Mouse (Mus musculus) kidney, adult 2 months (tissue): Measurements from ENCODE around the gene Dars2. TPM values are rescaled to one million over a fixed set of nuclear protein-coding genes. Genes with fewer than 3 reads are reported as not detected.
A peak's percentile ranks its signal among the peaks of the same experiment; 100 is the strongest.

Experiments used
- DNase-seq: peaks from one replicate; pipeline ENCODE4 v3.0.0; 2021
- H3K27ac ChIP-seq: fragments of 200-500 bp; 2 replicates; pipeline ENCODE4 v1.5.1; 2012; ENCODE audit warnings: low read depth, low read length, control low read depth, inconsistent platforms; ENCODE audit not compliant: insufficient read depth
- H3K27me3 ChIP-seq: fragments of 200-500 bp; replicated peaks from 2 replicates; pipeline ENCODE4 v1.6.1; 2012; ENCODE audit warnings: mild to moderate bottlenecking, moderate library complexity, low read length, inconsistent platforms; ENCODE audit not compliant: control insufficient read depth, insufficient read depth
- H3K36me3 ChIP-seq: fragments of 200-500 bp; 2 replicates; pipeline ENCODE4 v1.6.1; 2012; ENCODE audit warnings: mild to moderate bottlenecking, moderate library complexity, low read length, inconsistent platforms; ENCODE audit not compliant: control insufficient read depth, insufficient read depth
- H3K4me1 ChIP-seq: fragments of 200-500 bp; 2 replicates; pipeline ENCODE4 v1.6.1; 2011; ENCODE audit warnings: low read length; ENCODE audit not compliant: control insufficient read depth, insufficient read depth
- H3K4me3 ChIP-seq: fragments of 200-500 bp; 2 replicates; pipeline ENCODE4 v1.5.1; 2011; ENCODE audit warnings: mild to moderate bottlenecking, low read depth, low read length, control low read depth; ENCODE audit not compliant: insufficient read depth
- CTCF ChIP-seq: fragments of 200-500 bp; conservative IDR thresholded peaks from 2 replicates; pipeline ENCODE4 v1.5.1; 2011; ENCODE audit warnings: low read depth, mild to moderate bottlenecking, control low read depth, low read length, moderate library complexity, mixed read lengths; ENCODE audit not compliant: insufficient read depth, insufficient read length
- POLR2A ChIP-seq: fragments of 200-500 bp; IDR thresholded peaks from one replicate; pipeline ENCODE4 v1.6.1; 2011; ENCODE audit warnings: low read depth, low read length, control low read depth
- WGBS: fragments of 180-500 bp; shearing (Covaris S2); methylation state at CpG from one replicate; pipeline ENCODE4 v1.1.7; 2018; 5-methylcytosine and 5-hydroxymethylcytosine counted together
- polyA plus RNA-seq: library from polyadenylated mRNA; depleted of rRNA; stranded (reverse); fragments of >200 nt; gene quantifications from 2 replicates; pipeline ENCODE4 v1.2.3, GENCODE M21; 2012

Dars2 gene
- polyA plus RNA-seq, 1 experiment = 19.1 TPM

DNA sequence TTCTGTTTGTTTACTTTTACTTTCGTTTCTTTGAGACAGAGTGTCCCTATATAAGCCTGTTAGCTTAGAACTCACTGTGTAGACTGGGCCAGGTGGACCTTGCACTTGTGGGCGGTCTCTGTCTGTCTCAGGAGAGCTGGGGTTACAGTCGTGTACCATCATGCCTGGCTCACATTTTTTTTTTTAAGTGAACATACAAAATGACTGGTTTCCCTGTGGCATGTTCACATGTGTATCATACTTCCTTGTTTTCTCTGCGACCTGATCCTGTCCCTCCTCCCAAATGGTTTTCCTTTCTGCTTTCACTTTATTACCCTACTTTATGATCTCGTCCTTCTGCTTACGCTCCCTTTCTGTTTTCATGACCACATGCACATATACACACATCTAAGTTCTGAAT is 5.8 kb upstream of the Dars2 start:
- no peak for TF ChIP-seq CTCF
- TF ChIP-seq POLR2A = no peak
- H3K27ac ChIP-seq = no peak overlapping the region; the same call in 1 of the 2 replicates
- H3K36me3 ChIP-seq = no peaks in the 10 kb centered on the region; the same call in 1 of the 2 replicates
- peak; percentile 85 for DNase-seq
- WGBS = 44% methylated on average over 6 of the region's 6 CpGs
- no peaks in the 10 kb centered on the region for H3K27me3 ChIP-seq
- peaks cover 15% of the 10 kb centered on the region for H3K4me1 ChIP-seq
- H3K4me3 ChIP-seq = no peak overlapping the region

GRCm38 (mm10) chr1:161071272-161071620 is 788 bp upstream of the Dars2 start:
- under 1% methylated on average over 12 of the region's 12 CpGs for WGBS
- H3K4me3 ChIP-seq = peak overlapping the region; percentile 74
- peak overlapping the region; percentile 7; the same call in 1 of the 2 replicates for H3K27ac ChIP-seq
- TF ChIP-seq POLR2A = no peak
- no peak for TF ChIP-seq CTCF
- no peaks in the 10 kb centered on the region for H3K36me3 ChIP-seq
- H3K4me1 ChIP-seq = peaks cover 15% of the 10 kb centered on the region
- no peak for DNase-seq
- H3K27me3 ChIP-seq = no peaks in the 10 kb centered on the region

- no peak overlapping the region for H3K27ac ChIP-seq
- H3K4me3 ChIP-seq = no peak overlapping the region
- no peaks in the 10 kb centered on the region for H3K4me1 ChIP-seq
- H3K27me3 ChIP-seq = no peaks in the 10 kb centered on the region
- DNase-seq = no peak
- H3K36me3 ChIP-seq = no peaks in the 10 kb centered on the region; the same call in 1 of the 2 replicates
- 89% methylated on average over 1 of the region's 1 CpGs for WGBS
- no peak for TF ChIP-seq CTCF
- no peak for TF ChIP-seq POLR2A
Measured at GRCm38 (mm10) chr1:161063351-161063750, 7.1 kb downstream of the Dars2 start.

GRCm38 (mm10) chr1:161057164-161057563 is 13.3 kb downstream of the Dars2 start:
- no peak overlapping the region for H3K4me3 ChIP-seq
- H3K27ac ChIP-seq = no peak overlapping the region
- 94% methylated on average over 1 of the region's 1 CpGs for WGBS
- H3K36me3 ChIP-seq = no peaks in the 10 kb centered on the region; the same call in 1 of the 2 replicates
- TF ChIP-seq POLR2A = no peak
- no peak for TF ChIP-seq CTCF
- DNase-seq = no peak
- H3K27me3 ChIP-seq = no peaks in the 10 kb centered on the region
- no peaks in the 10 kb centered on the region for H3K4me1 ChIP-seq

- WGBS = 87% methylated on average over 3 of the region's 3 CpGs
- H3K36me3 ChIP-seq = no peaks in the 10 kb centered on the region; the same call in none of the 2 replicates
Measured at GRCm38 (mm10) chr1:161046972-161047371, 23.5 kb downstream of the Dars2 start.

GRCm38 (mm10) chr1:161041261-161042020 is 29.0 kb downstream of the Dars2 start:
- no peaks in the 10 kb centered on the region for H3K27me3 ChIP-seq
- TF ChIP-seq POLR2A (no peak), CTCF (no peak)
- H3K36me3 ChIP-seq = peaks cover 9% of the 10 kb centered on the region
- whole genome bisulfite sequencing = 91% methylated on average over 7 of the region's 7 CpGs
- no peak for DNase-seq
- peaks cover 2% of the 10 kb centered on the region for H3K4me1 ChIP-seq
- no peak overlapping the region for H3K27ac ChIP-seq
- no peak overlapping the region for H3K4me3 ChIP-seq

More at GRCm38 (mm10) chr1:161046972-161047371, 23.5 kb downstream of the Dars2 start:
- Histone ChIP-seq H3K4me1 (no peaks in the 10 kb centered on the region), H3K27ac (no peak overlapping the region), H3K4me3 (no peak overlapping the region), H3K27me3 (no peaks in the 10 kb centered on the region)
- TF ChIP-seq CTCF (no peak), POLR2A (no peak)
- DNase-seq = no peak

- peaks cover 9% of the 10 kb centered on the region for H3K36me3 ChIP-seq
- H3K4me3 ChIP-seq = no peak overlapping the region
- DNase-seq = no peak
- no peaks in the 10 kb centered on the region for H3K27me3 ChIP-seq
- TF ChIP-seq CTCF (no peak), POLR2A (no peak)
- H3K27ac ChIP-seq = no peak overlapping the region
- H3K4me1 ChIP-seq = peaks cover 7% of the 10 kb centered on the region
Measured at GRCm38 (mm10) chr1:161040855-161041254, 29.6 kb downstream of the Dars2 start.
